Mouse (Mus musculus) MEL (cell line): ENCODE data around the gene Zfp281. TPM values are rescaled to one million over a fixed set of nuclear protein-coding genes. Genes with fewer than 3 reads are reported as not detected.

Experiments used
- DNase-seq: peaks from one replicate; pipeline ENCODE4 v3.0.0; 2011; ENCODE audit warnings: low read depth, low spot score
- H3K27ac ChIP-seq: 2 replicates; pipeline ENCODE4 v1.5.1; 2012; ENCODE audit warnings: low read depth, mild to moderate bottlenecking, control low read depth, low read length, moderate library complexity; ENCODE audit not compliant: control insufficient read depth
- H3K27me3 ChIP-seq, 2 experiments: fragments of 150-350 bp in 1 of 2; sonication (generic) in 1 of 2; 2 replicates each; pipeline ENCODE4 v1.6.1; 2012; ENCODE audit warnings: low read length in 2 of 2, mild to moderate bottlenecking in 2 of 2, improper control_type of control experiment in 1 of 2, moderate library complexity in 1 of 2; ENCODE audit not compliant: insufficient read depth in 2 of 2, control insufficient read depth in 1 of 2
- H3K36me3 ChIP-seq, 2 experiments: 2 replicates each; pipeline ENCODE4 v1.6.1; 2012 to 2014; ENCODE audit warnings: low read length in 2 of 2, improper control_type of control experiment in 1 of 2, inconsistent platforms in 1 of 2, mild to moderate bottlenecking in 1 of 2; ENCODE audit not compliant: insufficient read depth in 2 of 2, control insufficient read depth in 1 of 2
- H3K4me1 ChIP-seq, 2 experiments: fragments of 150-350 bp in 1 of 2; sonication (generic) in 1 of 2; 2 replicates each; pipeline ENCODE4 v1.6.1; 2012; ENCODE audit warnings: low read length in 2 of 2, improper control_type of control experiment in 1 of 2, mild to moderate bottlenecking in 1 of 2; ENCODE audit not compliant: insufficient read depth in 2 of 2, control insufficient read depth in 1 of 2
- H3K4me3 ChIP-seq, 2 experiments: fragments of 150-350 bp in 1 of 2; sonication (generic) in 1 of 2; 2 replicates each; pipeline ENCODE4 v1.5.1; 2012; ENCODE audit warnings: low read depth in 2 of 2, low read length in 2 of 2, mild to moderate bottlenecking in 2 of 2, moderate library complexity in 2 of 2, control low read depth in 1 of 2, improper control_type of control experiment in 1 of 2; ENCODE audit not compliant: control insufficient read depth in 1 of 2, insufficient read depth in 1 of 2
- H3K79me2 ChIP-seq: 2 replicates; pipeline ENCODE4 v1.6.1; 2012; ENCODE audit warnings: mild to moderate bottlenecking, low read length, moderate library complexity; ENCODE audit not compliant: control insufficient read depth, poor library complexity, insufficient read depth
- H3K9ac ChIP-seq: 2 replicates; pipeline ENCODE4 v1.6.1; 2012; ENCODE audit warnings: low read depth, mild to moderate bottlenecking, control low read depth, low read length, moderate library complexity; ENCODE audit not compliant: control insufficient read depth, poor library complexity, severe bottlenecking
- H3K9me3 ChIP-seq: fragments of 150-350 bp; sonication (generic); replicated peaks from 2 replicates; pipeline ENCODE4 v1.6.1; 2012; ENCODE audit warnings: mild to moderate bottlenecking, low read length, improper control_type of control experiment, moderate library complexity; ENCODE audit not compliant: insufficient read depth
- BHLHE40 ChIP-seq: IDR thresholded peaks from 2 replicates; pipeline ENCODE4 v1.6.1; 2012; ENCODE audit warnings: low read depth, mild to moderate bottlenecking, inconsistent platforms, low read length, improper control_type of control experiment, borderline replicate concordance
- CHD2 ChIP-seq: IDR thresholded peaks from 2 replicates; pipeline ENCODE4 v1.6.1; 2011; ENCODE audit warnings: low read length, improper control_type of control experiment
- GABPA ChIP-seq: IDR thresholded peaks from 2 replicates; pipeline ENCODE4 v1.6.1; 2012; ENCODE audit warnings: low read depth, mild to moderate bottlenecking, inconsistent platforms, low read length, improper control_type of control experiment, moderate library complexity
- GATA1 ChIP-seq: IDR thresholded peaks from 2 replicates; pipeline ENCODE4 v1.6.1; 2011; ENCODE audit warnings: low read depth, low read length, improper control_type of control experiment
- MAFK ChIP-seq: IDR thresholded peaks from 2 replicates; pipeline ENCODE4 v1.6.1; 2011; ENCODE audit warnings: low read depth, mild to moderate bottlenecking, low read length, improper control_type of control experiment, borderline replicate concordance
- MAX ChIP-seq: IDR thresholded peaks from 2 replicates; pipeline ENCODE4 v1.6.1; 2011; ENCODE audit warnings: low read length, improper control_type of control experiment
- MAZ ChIP-seq: IDR thresholded peaks from 2 replicates; pipeline ENCODE4 v1.6.1; 2012; ENCODE audit warnings: low read depth, mild to moderate bottlenecking, inconsistent platforms, low read length, improper control_type of control experiment
- MXI1 ChIP-seq: IDR thresholded peaks from 2 replicates; pipeline ENCODE4 v1.6.1; 2011; ENCODE audit warnings: mild to moderate bottlenecking, low read depth, low read length, improper control_type of control experiment
- MYB ChIP-seq: IDR thresholded peaks from 2 replicates; pipeline ENCODE4 v1.6.1; 2011; ENCODE audit warnings: mild to moderate bottlenecking, low read depth, low read length, improper control_type of control experiment
- MYC ChIP-seq: IDR thresholded peaks from 2 replicates; pipeline ENCODE4 v1.6.1; 2011; ENCODE audit warnings: low read depth, mild to moderate bottlenecking, low read length, improper control_type of control experiment, moderate library complexity
- NRF1 ChIP-seq: IDR thresholded peaks from 2 replicates; pipeline ENCODE4 v1.6.1; 2014; ENCODE audit warnings: low read depth, mild to moderate bottlenecking, inconsistent platforms, low read length, improper control_type of control experiment, moderate library complexity; ENCODE audit not compliant: poor library complexity, insufficient read depth, severe bottlenecking
- POLR2AphosphoS2 ChIP-seq: IDR thresholded peaks from 2 replicates; pipeline ENCODE4 v1.6.1; 2011; ENCODE audit warnings: low read length, improper control_type of control experiment
- RAD21 ChIP-seq: IDR thresholded peaks from 2 replicates; pipeline ENCODE4 v1.6.1; 2011; ENCODE audit warnings: mild to moderate bottlenecking, low read depth, low read length, improper control_type of control experiment
- TCF12 ChIP-seq: IDR thresholded peaks from 2 replicates; pipeline ENCODE4 v1.6.1; 2014; ENCODE audit warnings: low read depth, mild to moderate bottlenecking, inconsistent platforms, low read length, improper control_type of control experiment, moderate library complexity
- UBTF ChIP-seq: IDR thresholded peaks from 2 replicates; pipeline ENCODE4 v1.6.1; 2012; ENCODE audit warnings: low read depth, mild to moderate bottlenecking, inconsistent platforms, low read length, improper control_type of control experiment, moderate library complexity, borderline replicate concordance; ENCODE audit not compliant: insufficient read depth
- USF1 ChIP-seq: IDR thresholded peaks from 2 replicates; pipeline ENCODE4 v1.6.1; 2014; ENCODE audit warnings: low read depth, mild to moderate bottlenecking, inconsistent platforms, low read length, improper control_type of control experiment, moderate library complexity
- ZKSCAN1 ChIP-seq: IDR thresholded peaks from 2 replicates; pipeline ENCODE4 v1.6.1; 2012; ENCODE audit warnings: low read depth, mild to moderate bottlenecking, inconsistent platforms, low read length, improper control_type of control experiment, moderate library complexity
- ZNF384 ChIP-seq: IDR thresholded peaks from 2 replicates; pipeline ENCODE4 v1.6.1; 2012; ENCODE audit warnings: low read depth, mild to moderate bottlenecking, inconsistent platforms, low read length, improper control_type of control experiment
- polyA plus RNA-seq, 2 experiments: library from polyadenylated mRNA; stranded (reverse) in 1 of 2; unstranded in 1 of 2; fragments of >175 nt in 1 of 2; fragments of >200 nt in 1 of 2; gene quantifications; 2 replicates each; pipeline versions ENCODE4 v1.2.1 to v1.2.4; 2012; ENCODE audit warnings: low replicate concordance in 2 of 2, low read depth in 1 of 2; ENCODE audit not compliant: insufficient read length in 2 of 2, insufficient read depth in 1 of 2, missing spikeins in 1 of 2
- total RNA-seq: library from RNA; depleted of rRNA; stranded (reverse); fragments of 300-350 nt; gene quantifications from 2 replicates; pipeline ENCODE4 v1.2.3, GENCODE M21; 2012

Zfp281 gene
- total and polyA plus RNA-seq, 3 experiments, result 10.5 to 12.4 TPM; not detected in 1

DNA sequence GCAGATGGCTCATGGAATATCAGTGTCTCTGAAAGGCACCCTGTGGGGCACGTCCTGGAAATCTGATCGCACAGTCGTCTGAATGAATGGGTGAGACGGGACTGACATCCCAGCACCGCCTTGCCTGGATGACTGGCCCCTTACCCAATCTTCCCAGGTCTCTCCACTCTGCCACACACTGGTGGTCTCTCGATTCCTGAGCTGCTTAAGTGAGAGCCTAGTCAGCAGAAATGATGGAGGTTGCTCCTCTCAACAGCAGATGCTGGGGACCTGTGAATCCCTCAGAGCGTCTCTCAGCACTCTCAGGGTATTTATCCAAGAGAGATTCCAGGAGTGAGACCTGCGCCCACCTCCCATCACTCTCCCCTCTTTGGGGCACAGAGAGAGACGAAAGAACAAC, 36.8 kb downstream of the Zfp281 start:
- H3K27ac ChIP-seq, result no peak overlapping the region
- no peaks in the 10 kb centered on the region for H3K79me2 ChIP-seq
- H3K36me3 ChIP-seq, result peaks cover 0 to 8% of the 10 kb centered on the region in 2 experiments; a peak in 2 of 4 replicates
- H3K9me3 ChIP-seq, result no peaks in the 10 kb centered on the region
- no peak overlapping the region for H3K9ac ChIP-seq
- no peak overlapping the region for H3K4me3 ChIP-seq
- no peaks in the 10 kb centered on the region for H3K27me3 ChIP-seq
- TF ChIP-seq MYC, result no peak
- TF ChIP-seq MYB, result no peak
- no peak for TF ChIP-seq GABPA
- no peak for TF ChIP-seq USF1
- TF ChIP-seq NRF1, result no peak
- TF ChIP-seq MAFK, result no peak
- DNase-seq, result no peak
- peaks cover 0 to 12% of the 10 kb centered on the region in 2 experiments; a peak in 1 of 4 replicates for H3K4me1 ChIP-seq

GRCm38 (mm10) chr1:136661939-136662563, 37.4 kb downstream of the Zfp281 start:
- Histone ChIP-seq H3K9me3 (no peaks in the 10 kb centered on the region), H3K27ac (no peak overlapping the region), H3K27me3 (no peaks in the 10 kb centered on the region), H3K36me3 (peaks cover 0 to 5% of the 10 kb centered on the region in 2 experiments; a peak in 2 of 4 replicates), H3K9ac (no peak overlapping the region), H3K4me3 (no peak overlapping the region), H3K79me2 (no peaks in the 10 kb centered on the region), H3K4me1 (peaks cover 0 to 8% of the 10 kb centered on the region in 2 experiments; a peak in 1 of 4 replicates)
- TF ChIP-seq UBTF (no peak), BHLHE40 (no peak), NRF1 (no peak), MYB (no peak), RAD21 (no peak), MAX (no peak)
- no peak for DNase-seq

DNA sequence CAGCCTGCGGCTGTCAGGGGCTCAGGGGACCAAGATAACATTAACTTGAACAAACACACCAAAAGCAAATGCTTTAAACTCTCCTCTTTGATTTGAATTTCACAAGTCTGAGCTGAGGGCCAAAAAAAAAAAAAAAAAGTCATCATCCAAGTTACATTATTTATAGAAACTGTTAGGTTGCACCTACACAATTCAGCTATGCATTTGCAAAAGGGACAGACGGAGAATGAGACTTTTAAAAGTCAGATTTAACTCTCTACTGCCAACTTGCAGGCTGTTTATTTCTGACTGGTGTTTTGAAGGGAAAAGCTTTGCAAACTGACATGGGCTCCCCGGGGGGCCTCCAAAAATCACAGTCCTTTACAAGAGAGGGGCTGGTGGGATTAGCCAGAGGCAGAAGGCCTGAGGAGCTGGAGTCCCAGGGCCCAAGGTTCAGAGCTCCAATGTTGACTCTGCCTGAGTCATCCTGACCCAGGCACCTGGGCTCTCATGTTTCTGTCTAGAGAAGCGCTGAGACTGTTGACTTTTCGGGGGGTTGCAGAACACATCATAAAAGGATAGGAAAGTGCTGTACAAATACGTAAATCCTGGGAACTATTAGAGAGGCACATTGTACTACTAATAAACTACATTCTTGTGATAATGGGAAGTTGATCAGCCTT, 40.4 kb downstream of the Zfp281 start:
- no peaks in the 10 kb centered on the region for H3K79me2 ChIP-seq
- no peaks in the 10 kb centered on the region for H3K36me3 ChIP-seq
- H3K4me3 ChIP-seq, result no peak overlapping the region
- no peaks in the 10 kb centered on the region for H3K9me3 ChIP-seq
- peaks cover 0 to 3% of the 10 kb centered on the region in 2 experiments; a peak in 1 of 4 replicates for H3K4me1 ChIP-seq
- no peak for TF ChIP-seq MXI1
- no peak for TF ChIP-seq POLR2AphosphoS2
- TF ChIP-seq UBTF, result no peak
- no peak for TF ChIP-seq MAZ
- TF ChIP-seq ZNF384, result no peak; the same call in 1 of the 2 replicates
- TF ChIP-seq ZKSCAN1, result no peak
- TF ChIP-seq CHD2, result no peak
- no peak for TF ChIP-seq TCF12
- TF ChIP-seq GATA1, result no peak
- TF ChIP-seq, all 39 proteins: peak for 0
- Histone ChIP-seq H3K9ac (no peak overlapping the region), H3K27me3 (no peaks in the 10 kb centered on the region), H3K27ac (no peak overlapping the region)
- no peak for DNase-seq
